Mouse (Mus musculus): ENCODE data around the gene Higd2a. TPM values are rescaled to one million over a fixed set of nuclear protein-coding genes. Genes with fewer than 3 reads are reported as not detected.
"Not testable (repeated sequence)": the region's sequence is repeated elsewhere in the genome, so short reads cannot be mapped to it uniquely, and the experiment has no call there.

Gene Higd2a
- total RNA-seq, 4 experiments from 2014 or later, result 134 to 161 (median 146) TPM

- DNase-seq (ENCODE audit: low spot score in 2 of 2), result no peak
Measured at GRCm38 (mm10) chr13:54581385-54581784, 8.6 kb upstream of the Higd2a start.

GRCm38 (mm10) chr13:54582126-54582525 lies 7.9 kb upstream of the Higd2a start:
- DNase-seq (ENCODE audit: low spot score in 2 of 2), result no peak

GRCm38 (mm10) chr13:54582860-54583259 lies 7.1 kb upstream of the Higd2a start:
- no peak for DNase-seq (ENCODE audit: low spot score in 2 of 2)

DNA sequence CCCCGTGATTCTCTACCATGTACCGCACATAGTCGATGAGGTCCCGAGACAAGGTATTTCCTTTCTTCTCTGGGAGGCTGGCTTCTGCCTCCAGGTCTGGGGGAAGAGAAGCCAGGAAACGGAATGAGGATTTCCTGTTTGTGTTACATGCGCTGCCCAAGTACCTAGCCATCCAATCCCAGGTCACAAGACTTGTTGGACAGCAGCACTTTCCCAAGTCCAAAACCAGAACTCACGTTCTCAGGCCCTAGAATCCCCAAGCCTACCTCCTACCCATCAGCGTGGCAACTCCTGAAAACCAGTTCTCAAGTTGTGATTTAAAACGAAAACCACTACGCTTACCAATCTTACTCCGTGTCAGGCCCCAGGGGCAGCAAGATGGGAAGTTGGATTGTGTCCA lies 4.2 kb upstream of the Higd2a start:
- DNase-seq (ENCODE audit: low spot score in 2 of 2), result no peak

- no peak for DNase-seq (ENCODE audit: low spot score in 2 of 2)
Measured at GRCm38 (mm10) chr13:54589414-54589995, 502 bp upstream of the Higd2a start.

- DNase-seq (ENCODE audit: low spot score in 2 of 2), result no peak
Measured at GRCm38 (mm10) chr13:54591776-54592356, 1.9 kb downstream of the Higd2a start.

DNA sequence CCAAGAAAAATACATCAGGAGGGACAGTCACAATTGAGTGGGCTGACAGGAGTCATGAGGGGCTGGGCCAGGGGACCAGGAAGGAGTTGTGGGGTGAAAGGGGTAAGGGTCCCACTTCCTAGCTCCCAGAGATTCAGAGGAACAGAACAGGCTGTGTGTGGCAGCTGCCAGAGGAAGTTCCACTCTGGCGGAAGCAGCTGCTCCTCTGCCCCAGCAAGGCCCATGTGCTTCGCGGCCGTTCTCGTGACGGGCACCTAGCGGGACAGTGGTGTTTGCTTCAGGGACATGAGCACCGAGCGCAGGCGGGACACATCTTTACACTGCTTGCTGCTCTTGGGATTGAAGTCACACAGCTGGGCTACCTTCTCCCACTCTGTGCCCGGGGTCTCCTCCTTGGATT lies 3.6 kb downstream of the Higd2a start:
- DNase-seq (ENCODE audit: low spot score in 2 of 2), result no peak

DNA sequence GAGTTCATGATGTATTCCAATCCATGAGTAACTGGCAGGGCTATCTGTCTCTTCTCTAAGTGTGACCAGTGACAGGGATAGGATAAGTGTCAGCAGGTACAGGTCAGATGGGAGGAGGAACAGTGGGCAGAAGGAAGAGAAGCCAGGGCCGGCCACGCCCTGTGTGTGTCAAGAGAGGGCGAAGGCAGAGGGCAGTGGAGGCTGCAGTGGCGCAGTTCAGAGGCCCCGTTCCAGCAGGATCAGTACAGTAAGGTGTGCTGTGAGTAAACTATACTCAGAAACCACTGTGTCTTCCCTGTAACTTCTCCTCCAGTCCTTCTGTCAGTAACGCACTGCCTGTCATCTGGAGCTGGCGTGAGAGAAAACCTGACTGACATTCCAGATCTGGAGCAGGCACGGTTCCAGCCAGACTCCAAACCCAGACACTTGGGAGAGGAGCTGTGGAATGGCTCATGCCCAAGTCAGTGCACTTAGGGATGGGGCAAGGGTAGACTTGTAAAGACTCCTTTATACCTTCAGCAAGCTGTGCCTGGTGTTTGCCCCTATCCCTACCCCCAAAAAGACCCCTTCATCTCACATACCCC lies 6.2 kb downstream of the Higd2a start:
- DNase-seq (ENCODE audit: low spot score in 2 of 2), result no peak

DNA sequence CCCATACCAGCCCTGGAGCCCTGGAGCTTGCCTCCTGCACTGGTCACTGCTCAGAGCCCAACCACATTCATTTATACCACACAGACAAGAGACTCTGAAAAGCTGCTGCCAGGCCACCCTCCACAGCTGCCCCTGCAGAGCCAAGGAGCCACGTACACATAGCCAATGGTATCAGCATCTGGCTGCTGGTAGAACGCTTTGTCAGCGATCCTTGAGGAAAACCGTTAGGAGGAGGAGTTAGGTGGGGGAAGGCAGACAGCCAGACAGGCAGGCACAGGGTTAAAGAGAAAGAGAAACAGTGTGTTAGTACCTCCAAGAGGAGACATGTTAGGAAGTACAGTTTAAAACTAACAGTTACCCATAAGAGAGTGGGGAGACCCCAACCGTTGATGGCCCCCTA lies 6.9 kb downstream of the Higd2a start:
- DNase-seq (ENCODE audit: low spot score in 2 of 2), result no peak

GRCm38 (mm10) chr13:54598622-54599143 lies 8.7 kb downstream of the Higd2a start:
- DNase-seq (ENCODE audit: low spot score in 2 of 2), result no peak

DNA sequence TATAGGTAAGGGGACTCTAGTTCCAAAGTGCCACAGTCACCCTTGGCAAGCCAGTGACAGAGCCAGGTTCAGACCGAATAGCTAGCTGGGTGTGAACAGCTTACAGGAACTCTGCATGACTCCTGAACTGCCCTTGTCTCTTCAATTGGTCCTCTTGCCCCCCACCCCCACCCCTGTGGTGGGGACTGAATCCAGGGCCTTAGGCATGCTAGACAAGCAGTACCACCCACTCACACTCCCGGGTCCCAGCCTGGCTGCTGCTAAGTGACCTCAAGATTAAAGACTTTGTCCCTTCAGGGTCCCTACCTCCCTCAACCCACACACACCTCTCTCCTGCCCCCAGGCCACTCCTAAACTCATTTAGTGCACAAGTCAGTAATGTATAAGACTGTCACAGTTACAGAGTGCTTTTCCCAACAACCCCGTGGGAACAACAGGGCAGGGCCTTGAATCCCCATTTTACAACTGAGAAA lies 12.7 kb downstream of the Higd2a start:
- DNase-seq (ENCODE audit: low spot score in 2 of 2), result no peak

- DNase-seq (ENCODE audit: low spot score in 2 of 2), result no peak
Measured at GRCm38 (mm10) chr13:54603501-54603900, 13.5 kb downstream of the Higd2a start.

DNA sequence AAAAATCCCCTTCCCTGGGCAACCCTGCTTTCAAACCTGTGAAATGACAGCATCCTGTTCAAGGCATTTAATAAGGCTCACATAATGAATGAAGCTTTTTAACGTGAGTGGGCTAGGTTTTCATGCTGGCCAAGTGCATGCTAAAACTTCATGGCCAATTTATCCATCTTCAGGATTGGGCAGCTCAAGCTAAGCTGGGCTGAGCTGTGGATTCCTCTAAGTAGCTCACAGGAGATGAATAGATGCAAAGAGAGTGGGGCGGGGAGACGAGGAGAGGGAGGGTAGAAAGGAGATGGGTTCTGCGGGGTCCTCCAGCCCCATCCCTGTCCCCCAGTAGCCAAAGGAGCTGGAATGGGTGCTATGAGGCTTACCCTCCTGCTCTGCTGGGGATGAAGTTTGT lies 14.2 kb downstream of the Higd2a start:
- DNase-seq (ENCODE audit: low spot score in 2 of 2), result no peak

DNA sequence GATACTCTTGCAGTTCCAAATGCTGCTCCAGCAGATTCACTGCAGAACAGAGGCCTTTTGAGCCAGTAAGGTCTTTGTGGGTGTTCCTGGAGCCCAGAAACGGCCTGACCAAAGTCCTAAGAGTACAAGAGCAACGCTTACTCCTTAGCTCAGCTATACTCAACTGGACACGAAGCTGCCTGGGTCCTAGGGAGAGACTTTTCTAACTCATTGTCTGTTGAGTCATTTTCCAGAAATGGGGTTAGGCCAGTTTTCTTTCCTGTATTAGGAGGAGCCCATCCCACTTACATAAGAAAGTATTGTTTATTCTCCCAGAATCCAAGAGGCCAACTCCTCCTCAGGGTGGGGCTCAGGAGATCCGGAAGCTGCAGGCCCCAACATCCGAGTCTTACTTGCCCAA lies 15.4 kb downstream of the Higd2a start:
- DNase-seq (ENCODE audit: low spot score in 2 of 2), result no peak

GRCm38 (mm10) chr13:54607204-54607603 lies 17.2 kb downstream of the Higd2a start:
- no peak for DNase-seq (ENCODE audit: low spot score in 2 of 2)

DNA sequence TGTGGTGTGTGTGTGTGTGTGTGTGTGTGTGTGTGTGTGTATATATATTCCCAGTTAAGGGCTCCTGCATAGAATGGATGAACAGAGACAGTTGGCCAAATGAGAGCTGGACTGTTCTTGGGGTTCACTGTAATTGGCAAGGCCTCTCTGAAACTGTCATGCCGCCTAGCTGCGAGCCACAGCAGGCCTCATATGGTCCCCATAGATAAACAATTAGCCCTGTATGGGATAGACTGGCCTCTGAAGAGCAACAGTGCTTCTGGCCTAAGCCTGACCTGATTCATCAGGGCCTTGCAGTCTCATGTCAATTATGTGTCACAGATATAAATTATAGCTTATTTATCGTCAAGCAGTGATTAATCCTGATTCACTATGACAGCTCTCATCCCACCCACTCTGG lies 18.0 kb downstream of the Higd2a start:
- DNase-seq (ENCODE audit: low spot score in 2 of 2), result no peak

- peak in 1 of 2 experiments; percentile 42 for DNase-seq (ENCODE audit: low spot score in 2 of 2)
Measured at GRCm38 (mm10) chr13:54608666-54609065, 18.7 kb downstream of the Higd2a start.

DNA sequence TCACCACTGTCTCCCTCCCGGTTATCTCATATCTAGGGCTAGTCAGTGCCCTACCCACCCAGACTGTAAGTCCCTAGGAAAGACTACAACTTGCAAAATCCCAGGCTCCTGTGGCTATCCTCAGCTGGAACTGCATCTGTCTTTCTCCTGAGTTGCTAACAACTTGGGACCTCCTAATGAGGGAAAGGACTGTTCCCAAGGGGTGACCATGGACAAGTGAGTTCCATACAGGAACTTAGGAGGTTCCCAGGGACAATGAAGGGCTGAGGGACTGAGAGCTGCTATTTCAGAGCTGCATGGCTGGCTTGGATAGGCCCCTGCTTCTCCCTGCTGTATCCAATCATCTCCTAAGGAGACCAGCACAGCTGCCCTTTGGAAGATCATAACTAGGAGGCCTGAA lies 19.3 kb downstream of the Higd2a start:
- DNase-seq (ENCODE audit: low spot score in 2 of 2), result no peak

DNA sequence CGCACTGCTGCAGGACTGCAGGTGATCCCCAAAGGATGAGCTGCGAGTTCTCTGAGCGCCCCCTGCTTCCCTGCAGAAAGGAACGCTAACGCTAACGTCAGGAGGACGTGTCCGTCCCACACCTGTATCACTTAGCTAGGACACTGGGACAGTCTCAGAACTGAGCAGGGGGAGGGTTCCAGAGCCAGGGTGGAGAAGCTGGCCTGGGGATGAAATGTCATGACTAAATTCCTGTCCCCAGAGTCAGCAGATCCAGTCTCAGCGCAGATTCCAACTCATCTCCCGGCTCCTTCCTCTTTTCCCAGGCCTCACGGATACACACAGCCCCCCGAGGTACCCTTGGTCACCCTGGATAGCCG lies 20.6 kb downstream of the Higd2a start:
- DNase-seq (ENCODE audit: low spot score in 2 of 2), result no peak

DNA sequence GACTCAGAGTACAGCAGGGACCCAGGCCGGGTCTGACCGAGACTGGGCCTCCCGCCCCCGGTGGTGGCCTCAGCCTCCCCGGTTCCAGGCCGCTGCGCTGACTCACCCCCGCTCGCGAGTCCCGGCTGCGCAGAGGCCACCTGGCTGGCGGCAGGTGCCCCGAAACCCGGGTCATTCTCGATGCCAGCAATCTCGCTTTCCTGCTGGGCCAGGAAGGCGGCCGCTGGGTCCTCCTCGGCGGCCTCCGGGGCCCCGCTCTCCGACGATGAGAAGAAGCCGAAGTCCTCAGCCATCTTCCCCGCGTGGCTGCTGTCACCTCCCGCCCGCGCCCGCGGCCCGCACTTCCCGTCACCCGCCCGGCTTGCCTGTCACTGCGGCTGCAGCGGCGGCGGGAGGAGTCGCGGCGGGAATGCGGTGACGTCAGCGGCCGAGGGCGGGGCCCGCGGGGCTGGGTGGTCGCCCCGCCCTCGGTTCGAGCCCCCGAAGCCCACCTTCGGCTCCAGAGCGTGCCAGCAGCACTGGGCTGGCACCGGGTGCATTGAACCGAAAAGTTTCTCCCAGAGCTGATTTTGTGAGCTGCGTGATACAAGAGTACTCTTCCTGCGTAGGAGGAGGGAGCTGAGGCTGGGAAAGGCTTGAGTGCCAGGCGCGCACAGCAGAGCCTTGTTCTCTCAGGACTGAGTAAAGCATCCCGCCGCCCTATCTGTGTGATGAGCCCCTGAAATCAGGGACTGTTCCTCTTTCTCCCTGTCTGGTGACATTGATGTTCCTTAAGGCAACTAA lies 21.2 kb downstream of the Higd2a start, which contains the start of gene Cltb:
Cltb (minus strand) TSS at position 373 of the 783 bp plus-strand sequence.
- peak; percentile 76 to 87 for DNase-seq (ENCODE audit: low spot score in 2 of 2)

- DNase-seq (ENCODE audit: low spot score in 2 of 2), result not testable (repeated sequence)
Measured at GRCm38 (mm10) chr13:54613141-54613540, 23.1 kb downstream of the Higd2a start.

GRCm38 (mm10) chr13:54616307-54616706 lies 26.3 kb downstream of the Higd2a start:
- DNase-seq (ENCODE audit: low spot score in 2 of 2), result no peak

Data from layer of hippocampus, adult 8-10 months (tissue).